Mouse (Mus musculus) hindbrain, embryonic 15.5 days (tissue): ENCODE measurements around the gene Hltf. TPM values are rescaled to one million over a fixed set of nuclear protein-coding genes. Genes with fewer than 3 reads are reported as not detected.
A peak's percentile ranks its signal among the peaks of the same experiment; 100 is the strongest.

ENCODE experiments used
- ATAC-seq: fragments of 200-750 bp; cut with Nextera tagmentation; 2 replicates; pipeline ENCODE4 v1.8.0; 2017; ENCODE audit warnings: low read depth, moderate number of reproducible peaks, moderate TSS enrichment; ENCODE audit not compliant: low FRiP score
- H3K27ac ChIP-seq: fragments of 300-500 bp; sonication (generic); replicated peaks from 2 replicates; pipeline ENCODE4 v1.5.1; 2015; ENCODE audit warnings: mild to moderate bottlenecking, inconsistent platforms
- H3K27me3 ChIP-seq: fragments of 300-500 bp; sonication (generic); 2 replicates; pipeline ENCODE4 v1.6.1; 2015; ENCODE audit warnings: control low read depth, inconsistent platforms
- H3K36me3 ChIP-seq: fragments of 300-500 bp; sonication (generic); 2 replicates; pipeline ENCODE4 v1.6.1; 2015; ENCODE audit warnings: control low read depth, inconsistent platforms
- H3K4me1 ChIP-seq: fragments of 300-500 bp; sonication (generic); replicated peaks from 2 replicates; pipeline ENCODE4 v1.6.1; 2015; ENCODE audit warnings: control low read depth, inconsistent platforms
- H3K4me2 ChIP-seq: fragments of 300-500 bp; sonication (generic); 2 replicates; pipeline ENCODE4 v1.6.1; 2015; ENCODE audit warnings: moderate library complexity, mild to moderate bottlenecking, inconsistent platforms
- H3K4me3 ChIP-seq: fragments of 300-500 bp; sonication (generic); 2 replicates; pipeline ENCODE4 v1.5.1; 2015; ENCODE audit warnings: mild to moderate bottlenecking, inconsistent platforms
- H3K9ac ChIP-seq: fragments of 300-500 bp; sonication (generic); 2 replicates; pipeline ENCODE4 v1.6.1; 2015; ENCODE audit warnings: inconsistent platforms
- H3K9me3 ChIP-seq: fragments of 300-500 bp; sonication (generic); 2 replicates; pipeline ENCODE4 v1.6.1; 2016; ENCODE audit warnings: control low read depth, inconsistent platforms
- WGBS: fragments of 180-500 bp; shearing (Covaris S2); methylation state at CpG from one replicate; pipeline ENCODE4 v1.1.7; 2015; 5-methylcytosine and 5-hydroxymethylcytosine counted together
- polyA plus RNA-seq: library from polyadenylated mRNA; unstranded; fragments of >200 nt; fragmentation: Nextera tagmentation; extraction: Ambion mirVana; gene quantifications from 2 replicates; pipeline ENCODE4 v1.2.1, GENCODE M21; 2015

Hltf gene
- polyA plus RNA-seq, 1 experiment from 2014 or later = 12.5 TPM

GRCm38 (mm10) chr3:20154531-20155367, 97.1 kb downstream of the Hltf start, which contains the start of gene Gyg:
TSS of gene Gyg (minus strand) at chr3:20155317.
- peak within 1 kb of the TSS; percentile 76 for H3K9ac ChIP-seq
- H3K4me1 ChIP-seq = peaks cover 11% of the 10 kb centered on the region
- H3K9me3 ChIP-seq = 0 out of 2 replicates have a peak, but pooled peaks cover 5% of the 10 kb centered on the region
- 0 out of 2 replicates have a peak within 1 kb of the TSS, but pooled peaks have one; percentile 6 for H3K27ac ChIP-seq
- under 1% methylated on average over 72 of the region's 73 CpGs for WGBS
- H3K4me2 ChIP-seq = peak within 1 kb of the TSS; percentile 92
- ATAC-seq = peak; percentile 95
- peaks cover 4% of the 10 kb centered on the region for H3K36me3 ChIP-seq
- peak within 1 kb of the TSS; percentile 59 for H3K4me3 ChIP-seq
- no peaks in the 10 kb centered on the region for H3K27me3 ChIP-seq

GRCm38 (mm10) chr3:20155476-20155875, 97.9 kb downstream of the Hltf start:
- no peak overlapping the region for H3K27ac ChIP-seq
- peaks cover 11% of the 10 kb centered on the region for H3K4me1 ChIP-seq
- WGBS = 87% methylated on average over 6 of the region's 6 CpGs
- peak overlapping the region; percentile 59 for H3K4me3 ChIP-seq
- H3K36me3 ChIP-seq = no peaks in the 10 kb centered on the region
- peak overlapping the region; percentile 76; the same call in 1 of the 2 replicates for H3K9ac ChIP-seq
- H3K27me3 ChIP-seq = no peaks in the 10 kb centered on the region
- H3K9me3 ChIP-seq = 0 out of 2 replicates have a peak, but pooled peaks cover 5% of the 10 kb centered on the region
- peak overlapping the region; percentile 92 for H3K4me2 ChIP-seq
- ATAC-seq = no peak

- no peaks in the 10 kb centered on the region for H3K4me1 ChIP-seq
- H3K4me3 ChIP-seq = no peak overlapping the region
- H3K9me3 ChIP-seq = no peaks in the 10 kb centered on the region
- H3K36me3 ChIP-seq = no peaks in the 10 kb centered on the region
- H3K27ac ChIP-seq = no peak overlapping the region
- H3K27me3 ChIP-seq = no peaks in the 10 kb centered on the region
- no peak overlapping the region for H3K4me2 ChIP-seq
- H3K9ac ChIP-seq = no peak overlapping the region
- no peak for ATAC-seq
- WGBS = 76% methylated on average over 1 of the region's 1 CpGs
These were observed 109.9 kb downstream of the Hltf start for GRCm38 (mm10) chr3:20167487-20167886.

Other genes starting within 250 kb of the Hltf start
- 11.7 and 13.1 TPM in 2 replicates for gene Cp, start 100.8 kb upstream of the Hltf start, polyA plus RNA-seq
- 12.9 and 13.7 TPM in 2 replicates for gene Hps3, start 22.5 kb upstream of the Hltf start, polyA plus RNA-seq
- gene Gyg, start 97.5 kb downstream of the Hltf start, polyA plus RNA-seq = 70.3 TPM in 2 replicates
- gene Cpa3, start 184.4 kb downstream of the Hltf start, polyA plus RNA-seq = 0.23 and 0.39 TPM in 2 replicates
- 0.21 and 0.31 TPM in 2 replicates for gene Cpb1, start 217.9 kb downstream of the Hltf start, polyA plus RNA-seq